Mouse (Mus musculus) hindbrain, embryonic 14.5 days (tissue): Measurements from ENCODE around the gene Zbtb37. TPM values are rescaled to one million over a fixed set of nuclear protein-coding genes. Genes with fewer than 3 reads are reported as not detected.
A peak's percentile ranks its signal among the peaks of the same experiment; 100 is the strongest.

Source experiments
- ATAC-seq: fragments of 200-750 bp; cut with Nextera tagmentation; 2 replicates; pipeline ENCODE4 v1.8.0; 2017; ENCODE audit warnings: moderate number of reproducible peaks, mild to moderate bottlenecking, moderate TSS enrichment, moderate library complexity; ENCODE audit not compliant: low FRiP score
- DNase-seq: peaks from one replicate; pipeline ENCODE4 v3.0.0-alpha.2; 2015; ENCODE audit warnings: low spot score
- H3K27ac ChIP-seq: fragments of 300-500 bp; sonication (generic); 2 replicates; pipeline ENCODE4 v1.5.1; 2014; ENCODE audit warnings: mild to moderate bottlenecking, moderate library complexity
- H3K27me3 ChIP-seq: fragments of 300-500 bp; sonication (generic); 2 replicates; pipeline ENCODE4 v1.6.1; 2014; ENCODE audit warnings: mild to moderate bottlenecking, low read length, mixed read lengths; ENCODE audit not compliant: control insufficient read depth, insufficient read depth
- H3K36me3 ChIP-seq: fragments of 300-500 bp; sonication (generic); replicated peaks from 2 replicates; pipeline ENCODE4 v1.6.1; 2014; ENCODE audit not compliant: control insufficient read depth, insufficient read depth
- H3K4me1 ChIP-seq: fragments of 300-500 bp; sonication (generic); replicated peaks from 2 replicates; pipeline ENCODE4 v1.6.1; 2014; ENCODE audit warnings: antibody characterized with exemption, low read length, mixed read lengths; ENCODE audit not compliant: control insufficient read depth, insufficient read depth
- H3K4me2 ChIP-seq: fragments of 300-500 bp; sonication (generic); replicated peaks from 2 replicates; pipeline ENCODE4 v1.6.1; 2014; ENCODE audit warnings: mild to moderate bottlenecking, moderate library complexity
- H3K4me3 ChIP-seq: fragments of 300-500 bp; sonication (generic); replicated peaks from 2 replicates; pipeline ENCODE4 v1.5.1; 2014; ENCODE audit warnings: mild to moderate bottlenecking, low read length
- H3K9ac ChIP-seq: fragments of 300-500 bp; sonication (generic); 2 replicates; pipeline ENCODE4 v1.6.1; 2014
- H3K9me3 ChIP-seq: fragments of 300-500 bp; sonication (generic); 2 replicates; pipeline ENCODE4 v1.6.1; 2016; ENCODE audit warnings: low read length; ENCODE audit not compliant: control insufficient read depth
- WGBS: fragments of 180-500 bp; shearing (Covaris S2); extraction: QIAGEN DNeasy Blood & Tissue Kit; methylation state at CpG from one replicate; pipeline ENCODE4 v1.1.7; 2014; 5-methylcytosine and 5-hydroxymethylcytosine counted together
- polyA plus RNA-seq: library from polyadenylated mRNA; unstranded; fragments of >200 nt; fragmentation: Nextera tagmentation; extraction: Ambion mirVana; gene quantifications from 2 replicates; pipeline ENCODE4 v1.2.1, GENCODE M21; 2014

The Zbtb37 gene
- 16.3 and 18.6 TPM in 2 replicates for polyA plus RNA-seq

DNA sequence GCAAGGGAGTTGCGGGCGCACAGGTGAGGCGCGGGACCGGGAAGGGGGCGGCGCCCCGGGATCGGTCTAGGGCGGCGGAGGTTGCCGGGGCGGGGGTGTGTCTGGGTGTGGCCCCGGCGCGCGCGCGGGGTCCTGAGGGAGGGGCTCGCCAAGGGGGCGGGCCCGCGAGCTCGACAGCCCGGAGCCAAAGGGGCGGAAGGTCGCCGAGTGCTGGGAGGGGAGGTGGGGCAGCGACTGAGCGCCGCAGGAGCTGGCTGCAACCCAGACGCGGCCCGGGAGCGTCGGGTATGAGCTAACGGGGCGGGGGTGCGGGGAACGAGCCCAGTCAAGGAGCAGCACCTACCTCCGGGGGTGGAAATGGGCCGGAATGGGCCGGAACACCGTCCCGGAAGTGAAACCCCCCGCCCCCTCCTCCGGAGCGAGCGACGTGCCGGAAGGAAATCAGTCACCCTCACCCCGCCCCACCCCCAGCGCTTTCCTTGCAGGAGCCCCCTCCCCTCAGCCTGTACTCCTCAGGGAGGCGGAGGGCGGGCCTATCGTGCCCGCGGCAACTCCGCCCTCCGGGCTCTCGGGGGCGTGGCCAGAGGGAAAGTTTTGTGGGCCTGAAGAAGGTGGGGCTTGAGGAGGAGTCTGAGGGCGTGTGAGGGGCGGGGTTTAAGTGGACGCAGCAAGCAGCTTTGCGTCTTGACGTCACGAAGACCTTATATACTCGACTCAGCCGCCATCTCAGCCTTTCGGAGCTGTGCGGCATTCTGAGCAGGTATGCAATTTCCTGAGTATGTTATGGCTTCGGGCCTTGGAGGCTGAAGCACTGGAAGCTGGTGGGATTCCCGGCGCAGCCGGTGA, at the start of gene Zbtb37:
Zbtb37 (minus strand) TSS at position 415 of the 846 bp plus-strand sequence.
- peak within 1 kb of the TSS; percentile 100 for H3K9ac ChIP-seq
- H3K9me3 ChIP-seq, result no peaks in the 10 kb centered on the region
- peaks cover 30% of the 10 kb centered on the region; the same call in 1 of the 2 replicates for H3K4me1 ChIP-seq
- ATAC-seq, result peak; percentile 96
- peak within 1 kb of the TSS; percentile 87 for H3K4me3 ChIP-seq
- H3K36me3 ChIP-seq, result peaks cover 70% of the 10 kb centered on the region
- peak within 1 kb of the TSS; percentile 94 for H3K27ac ChIP-seq
- no peaks in the 10 kb centered on the region for H3K27me3 ChIP-seq
- peak; percentile 99 for DNase-seq
- WGBS, result under 1% methylated on average over 56 of the region's 76 CpGs
- H3K4me2 ChIP-seq, result peak within 1 kb of the TSS; percentile 98

DNA sequence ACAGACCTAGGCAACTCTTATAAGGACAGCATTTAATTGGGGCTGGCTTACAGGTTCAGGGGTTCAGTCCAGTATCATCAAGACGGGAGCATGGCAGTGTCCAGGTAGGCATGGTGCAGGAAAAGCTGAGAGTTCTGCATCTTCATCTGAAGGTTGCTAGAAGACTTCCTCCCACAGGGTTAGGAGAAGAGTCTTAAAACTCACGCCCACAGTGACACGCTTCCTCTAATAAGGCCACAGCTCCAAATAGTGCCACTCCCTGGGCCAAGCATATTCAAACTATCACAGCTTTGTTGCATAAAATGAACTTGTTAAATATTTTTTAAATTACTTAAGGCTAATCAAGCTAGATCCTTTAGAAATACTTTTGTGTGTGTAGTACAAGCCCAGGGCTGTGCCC, 42.6 kb upstream of the Zbtb37 start:
- Histone ChIP-seq H3K9ac (no peak overlapping the region), H3K27ac (no peak overlapping the region), H3K4me2 (no peak overlapping the region), H3K4me1 (peaks cover 11% of the 10 kb centered on the region), H3K27me3 (no peaks in the 10 kb centered on the region), H3K4me3 (no peak overlapping the region), H3K9me3 (no peaks in the 10 kb centered on the region), H3K36me3 (no peaks in the 10 kb centered on the region; the same call in none of the 2 replicates)
- 86% methylated on average over 3 of the region's 3 CpGs for WGBS
- ATAC-seq, result no peak
- no peak for DNase-seq

DNA sequence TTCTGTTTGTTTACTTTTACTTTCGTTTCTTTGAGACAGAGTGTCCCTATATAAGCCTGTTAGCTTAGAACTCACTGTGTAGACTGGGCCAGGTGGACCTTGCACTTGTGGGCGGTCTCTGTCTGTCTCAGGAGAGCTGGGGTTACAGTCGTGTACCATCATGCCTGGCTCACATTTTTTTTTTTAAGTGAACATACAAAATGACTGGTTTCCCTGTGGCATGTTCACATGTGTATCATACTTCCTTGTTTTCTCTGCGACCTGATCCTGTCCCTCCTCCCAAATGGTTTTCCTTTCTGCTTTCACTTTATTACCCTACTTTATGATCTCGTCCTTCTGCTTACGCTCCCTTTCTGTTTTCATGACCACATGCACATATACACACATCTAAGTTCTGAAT, 41.6 kb upstream of the Zbtb37 start:
- ATAC-seq (no peak), DNase-seq (no peak)
- Histone ChIP-seq H3K27me3 (no peaks in the 10 kb centered on the region), H3K4me1 (peaks cover 21% of the 10 kb centered on the region), H3K27ac (no peak overlapping the region), H3K4me3 (no peak overlapping the region), H3K9ac (no peak overlapping the region), H3K9me3 (no peaks in the 10 kb centered on the region), H3K4me2 (no peak overlapping the region), H3K36me3 (no peaks in the 10 kb centered on the region; the same call in none of the 2 replicates)
- 92% methylated on average over 6 of the region's 6 CpGs for WGBS

DNA sequence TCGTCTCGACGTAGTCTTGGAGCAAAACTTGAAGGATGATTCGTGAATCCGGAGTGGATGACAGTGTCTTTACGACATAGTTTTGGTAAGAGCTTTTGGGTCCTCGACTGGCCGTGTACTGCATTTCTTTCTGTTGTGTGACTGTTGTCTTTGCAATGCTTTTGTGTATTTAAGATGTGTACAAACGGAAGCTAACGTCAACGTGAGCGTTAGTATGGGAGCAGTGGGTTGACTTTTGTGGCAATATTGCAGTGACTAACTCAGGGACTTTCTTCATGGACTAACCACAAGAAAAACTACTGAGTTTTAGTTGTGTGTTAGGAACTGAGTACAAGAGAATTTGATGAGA, 36.6 kb upstream of the Zbtb37 start:
- DNase-seq (no peak), ATAC-seq (no peak)
- Histone ChIP-seq H3K36me3 (no peaks in the 10 kb centered on the region), H3K27ac (0 out of 2 replicates have a peak overlapping the region, but pooled peaks have one; percentile 48), H3K9me3 (no peaks in the 10 kb centered on the region), H3K27me3 (no peaks in the 10 kb centered on the region), H3K4me2 (peak overlapping the region; percentile 72), H3K4me1 (peaks cover 25% of the 10 kb centered on the region), H3K9ac (peak overlapping the region; percentile 64), H3K4me3 (peak overlapping the region; percentile 59)
- under 1% methylated on average over 12 of the region's 12 CpGs for WGBS

DNA sequence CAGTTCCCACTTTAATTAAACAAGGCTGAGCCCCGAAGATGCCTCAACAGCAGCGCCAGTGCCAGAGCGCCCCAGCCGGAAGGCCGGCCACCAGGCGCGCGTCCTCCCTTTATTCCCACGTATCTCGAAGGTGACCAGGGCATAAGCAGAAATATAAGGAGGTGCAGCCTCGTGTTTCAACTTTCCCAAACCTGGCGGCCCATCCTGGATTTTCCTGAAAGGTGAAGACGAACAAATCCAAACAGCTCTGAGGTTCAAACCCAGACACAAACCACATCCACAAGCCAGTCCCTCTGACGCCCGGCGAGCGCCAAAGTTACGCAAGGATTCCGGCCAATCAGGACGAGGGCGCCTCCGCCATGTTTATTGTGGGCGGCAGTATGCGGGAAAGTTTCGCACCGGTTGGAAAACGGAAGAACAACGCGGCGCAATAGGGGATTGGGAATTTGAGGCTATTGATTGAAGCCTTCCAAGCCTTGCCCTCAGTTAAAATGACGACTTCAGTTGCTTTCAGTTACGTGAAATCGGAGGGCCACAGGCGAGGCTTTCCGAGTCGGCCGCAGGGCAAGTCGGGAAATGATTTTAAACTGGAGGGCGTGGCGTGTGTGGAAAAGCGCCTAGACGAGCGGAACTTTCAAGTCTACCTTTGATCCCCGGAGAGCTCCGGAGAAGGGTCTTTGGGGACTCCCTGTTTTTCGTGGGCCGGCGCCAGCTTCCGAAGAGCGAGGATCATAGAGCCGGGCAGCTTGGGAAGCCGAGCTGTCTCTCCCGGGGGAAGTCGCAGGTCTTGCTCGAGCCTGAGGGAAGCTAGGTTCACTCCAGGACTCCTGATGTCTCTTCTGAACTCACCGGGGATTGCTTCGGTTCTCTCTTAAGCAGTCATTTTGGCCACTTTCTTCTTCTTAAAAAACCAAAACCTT, 36.0 kb upstream of the Zbtb37 start, which contains the start of the genes Dars2 and Cenpl:
Dars2 (minus strand) TSS at position 307 of the 920 bp plus-strand sequence.
Cenpl (plus strand) TSS at position 362 of the 920 bp plus-strand sequence.
- H3K9ac ChIP-seq, result peak within 1 kb of the TSS; percentile 69
- H3K9me3 ChIP-seq, result no peaks in the 10 kb centered on the region
- peak within 1 kb of the TSS; percentile 59 for H3K4me3 ChIP-seq
- ATAC-seq (peak; percentile 98), DNase-seq (peak; percentile 98)
- no peaks in the 10 kb centered on the region for H3K36me3 ChIP-seq
- H3K27ac ChIP-seq, result peak within 1 kb of the TSS; percentile 77
- H3K27me3 ChIP-seq, result no peaks in the 10 kb centered on the region
- H3K4me1 ChIP-seq, result peaks cover 25% of the 10 kb centered on the region
- H3K4me2 ChIP-seq, result peak within 1 kb of the TSS; percentile 73
- WGBS, result under 1% methylated on average over 57 of the region's 57 CpGs

DNA sequence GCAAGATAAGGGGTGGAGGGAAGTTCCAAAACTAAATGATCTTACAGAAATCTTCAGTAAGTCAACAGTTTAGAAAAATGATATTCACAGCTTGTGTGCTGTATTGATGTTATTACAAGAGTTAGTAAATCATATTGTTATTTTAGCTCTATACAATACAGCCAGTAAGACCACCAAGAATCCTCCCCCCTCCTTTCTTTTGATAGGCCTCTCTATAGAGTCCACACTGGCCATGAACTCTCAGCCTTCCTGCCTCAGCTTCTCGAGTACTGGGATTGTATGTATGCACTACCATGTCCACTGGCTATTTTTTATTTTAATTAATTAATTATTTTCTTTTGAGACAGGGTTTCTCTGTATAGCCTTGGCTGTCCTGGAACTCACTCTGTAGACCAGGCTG, 28.7 kb upstream of the Zbtb37 start:
- WGBS, result 82% methylated on average over 1 of the region's 1 CpGs
- Histone ChIP-seq H3K27ac (no peak overlapping the region), H3K4me3 (no peak overlapping the region), H3K9ac (no peak overlapping the region), H3K27me3 (no peaks in the 10 kb centered on the region), H3K36me3 (peaks cover 32% of the 10 kb centered on the region), H3K4me2 (no peak overlapping the region), H3K9me3 (no peaks in the 10 kb centered on the region), H3K4me1 (no peaks in the 10 kb centered on the region)
- ATAC-seq (no peak), DNase-seq (no peak)

DNA sequence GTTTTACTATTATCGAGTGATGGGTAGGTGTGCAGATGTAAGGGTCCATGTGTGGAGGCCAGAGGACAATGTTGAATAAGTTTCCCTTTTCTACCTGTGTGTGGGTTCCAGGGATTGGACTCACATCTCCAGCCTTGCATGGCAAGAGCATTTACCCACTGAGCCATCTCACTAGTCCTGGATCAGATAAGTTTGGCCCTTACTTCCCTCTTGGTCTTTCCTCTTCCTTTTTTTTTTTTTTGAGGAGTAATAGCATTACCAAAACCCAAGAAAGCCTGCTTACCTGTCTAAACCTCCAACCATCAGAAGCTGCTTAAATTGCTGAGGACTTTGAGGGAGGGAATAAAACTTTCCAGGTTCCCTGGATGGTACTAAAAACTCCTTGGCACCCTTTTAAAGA, 22.5 kb upstream of the Zbtb37 start:
- no peak overlapping the region for H3K4me2 ChIP-seq
- no peaks in the 10 kb centered on the region for H3K4me1 ChIP-seq
- H3K9me3 ChIP-seq, result no peaks in the 10 kb centered on the region
- no peak overlapping the region for H3K9ac ChIP-seq
- no peaks in the 10 kb centered on the region for H3K27me3 ChIP-seq
- H3K27ac ChIP-seq, result no peak overlapping the region
- ATAC-seq (no peak), DNase-seq (no peak)
- no peak overlapping the region for H3K4me3 ChIP-seq
- 100% methylated on average over 1 of the region's 1 CpGs for WGBS
- H3K36me3 ChIP-seq, result peaks cover 50% of the 10 kb centered on the region

DNA sequence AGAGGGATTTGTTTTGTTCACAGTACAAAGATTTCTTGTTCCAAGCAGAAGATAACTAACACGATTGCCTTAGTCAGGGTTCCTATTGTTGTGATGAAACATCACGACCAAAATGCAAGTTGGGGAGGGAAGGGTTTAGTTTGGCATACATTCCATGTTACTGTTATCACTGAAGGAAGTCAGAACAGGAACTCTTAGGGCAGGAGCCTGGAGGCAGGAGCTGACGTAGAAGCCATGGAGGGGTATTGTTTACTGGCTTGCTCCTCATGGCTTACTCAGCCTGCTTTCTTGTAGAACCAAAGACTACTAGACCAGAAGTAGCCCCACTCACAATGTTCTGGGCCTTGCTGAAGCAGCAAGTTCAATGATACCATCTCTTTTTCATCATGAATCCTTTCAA, 12.3 kb upstream of the Zbtb37 start:
- no peak overlapping the region for H3K27ac ChIP-seq
- H3K9ac ChIP-seq, result no peak overlapping the region
- peaks cover 84% of the 10 kb centered on the region for H3K36me3 ChIP-seq
- no peaks in the 10 kb centered on the region for H3K9me3 ChIP-seq
- no peaks in the 10 kb centered on the region for H3K27me3 ChIP-seq
- DNase-seq, result no peak
- no peaks in the 10 kb centered on the region for H3K4me1 ChIP-seq
- no peak overlapping the region for H3K4me3 ChIP-seq
- ATAC-seq, result no peak
- 90% methylated on average over 3 of the region's 3 CpGs for WGBS
- H3K4me2 ChIP-seq, result no peak overlapping the region
